Mouse (Mus musculus): ENCODE results near the gene Prmt7.

DNA sequence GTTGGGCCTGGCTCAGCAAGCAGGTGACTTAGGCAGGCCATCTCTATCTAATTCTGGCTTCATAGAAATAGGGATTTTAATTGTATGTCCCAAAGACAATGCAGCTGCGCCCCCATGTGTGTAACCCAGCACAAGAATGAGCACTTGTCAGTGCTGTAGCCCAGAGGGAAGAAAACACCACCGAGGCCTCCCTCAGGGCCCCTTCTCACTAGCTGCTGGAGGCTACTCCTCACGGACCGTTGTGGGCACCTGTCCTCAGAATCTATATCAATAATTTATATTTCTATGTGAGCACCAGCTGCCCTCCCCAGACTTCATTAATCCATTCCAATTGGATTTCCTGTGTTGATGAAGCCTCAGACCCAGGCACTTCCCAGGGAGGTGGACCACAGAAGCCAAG lies 50.2 kb downstream of the Prmt7 start:
- TF ChIP-seq CTCF (IDR thresholded peaks at IDR 0.05; ENCODE audit: extremely low read depth, insufficient read depth, low read length): no peak
- TF ChIP-seq POLR2A (IDR thresholded peaks at IDR 0.05; ENCODE audit: extremely low read depth, insufficient read depth, low read length): no peak

All from cortical plate, adult 2 months (tissue).